Mouse (Mus musculus): Measurements from ENCODE around the gene Fkbp4.
"Not testable (repeated sequence)": the region's sequence is repeated elsewhere in the genome, so short reads cannot be mapped to it uniquely, and the experiment has no call there.

Fkbp4 gene

DNA sequence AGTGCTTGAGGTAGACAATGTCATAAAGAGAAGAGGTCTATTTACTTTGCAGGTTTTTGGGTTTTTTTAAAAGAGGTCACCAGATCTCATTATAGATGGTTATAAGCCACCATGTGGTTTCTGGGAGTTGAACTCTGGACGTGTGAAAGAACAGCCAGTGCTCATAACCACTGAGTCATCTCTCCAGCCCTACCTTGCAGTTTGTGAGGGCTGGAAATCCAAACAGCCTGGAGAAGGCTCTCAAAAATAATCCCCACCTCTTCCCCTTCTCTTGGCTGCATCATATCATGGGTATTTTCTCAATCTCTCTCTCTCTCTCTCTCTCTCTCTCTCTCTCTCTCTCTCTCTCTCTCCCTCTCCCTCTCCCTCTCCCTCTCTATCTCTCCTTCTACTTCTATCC lies 47.8 kb downstream of the Fkbp4 start:
- no peak for DNase-seq

DNA sequence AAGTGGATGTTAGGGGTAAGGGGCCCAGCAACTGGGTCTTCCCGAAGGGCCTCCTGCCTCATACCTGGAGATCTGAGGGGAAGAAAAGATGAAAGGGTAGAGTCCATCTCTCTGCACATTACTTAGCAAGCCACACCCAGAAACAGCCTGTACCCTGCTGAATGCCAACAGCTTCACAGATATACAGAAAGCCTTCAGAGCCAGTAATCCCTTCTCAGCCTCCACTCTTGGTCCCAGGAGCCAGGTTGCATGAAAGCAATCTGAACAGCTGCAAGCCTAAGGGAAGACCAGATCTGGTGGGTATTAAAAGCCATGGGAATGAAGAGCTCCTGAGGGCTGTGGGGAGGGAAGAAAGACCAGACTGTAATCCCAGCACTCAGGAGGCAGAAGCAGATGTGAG lies 49.3 kb downstream of the Fkbp4 start:
- no peak for DNase-seq

DNA sequence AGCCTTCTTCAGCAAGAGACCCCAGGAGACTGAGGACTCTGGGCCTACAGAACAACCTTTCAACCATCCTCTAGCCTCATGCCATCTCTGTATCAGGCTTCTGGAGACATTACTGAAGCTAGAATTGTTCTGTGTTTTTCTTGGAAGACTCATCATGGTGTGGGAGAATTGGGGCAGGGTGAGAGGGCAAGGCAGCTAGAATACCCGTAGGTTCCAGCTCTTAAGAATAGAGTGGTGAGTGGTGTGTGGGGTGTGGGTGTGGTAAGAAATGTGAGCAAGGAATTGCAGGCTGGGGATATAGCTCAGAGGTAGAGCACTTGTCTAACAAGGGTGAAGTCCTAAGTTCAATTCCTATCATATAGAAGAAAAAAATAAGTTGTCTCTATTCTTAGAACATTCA lies 53.5 kb downstream of the Fkbp4 start:
- no peak for DNase-seq

DNA sequence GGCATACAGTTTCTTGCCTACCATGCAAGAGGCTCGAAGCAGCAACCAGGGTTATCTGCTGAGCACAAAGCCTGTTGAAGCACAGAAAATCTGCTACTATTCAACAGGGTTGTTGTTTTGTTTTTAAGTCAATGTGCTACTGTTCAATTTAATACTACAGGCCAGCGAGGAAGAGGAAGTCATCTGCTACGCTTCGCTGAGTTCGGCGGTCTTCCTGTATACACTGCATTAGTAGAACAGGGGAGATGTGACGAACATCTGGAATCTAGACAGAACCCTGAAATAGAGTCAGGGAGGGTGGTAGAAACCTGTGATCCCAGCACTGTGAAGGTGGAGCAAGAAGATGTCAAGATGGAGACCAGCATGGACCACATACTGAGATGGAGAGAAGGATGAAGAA lies 54.7 kb downstream of the Fkbp4 start:
- DNase-seq = no peak

DNA sequence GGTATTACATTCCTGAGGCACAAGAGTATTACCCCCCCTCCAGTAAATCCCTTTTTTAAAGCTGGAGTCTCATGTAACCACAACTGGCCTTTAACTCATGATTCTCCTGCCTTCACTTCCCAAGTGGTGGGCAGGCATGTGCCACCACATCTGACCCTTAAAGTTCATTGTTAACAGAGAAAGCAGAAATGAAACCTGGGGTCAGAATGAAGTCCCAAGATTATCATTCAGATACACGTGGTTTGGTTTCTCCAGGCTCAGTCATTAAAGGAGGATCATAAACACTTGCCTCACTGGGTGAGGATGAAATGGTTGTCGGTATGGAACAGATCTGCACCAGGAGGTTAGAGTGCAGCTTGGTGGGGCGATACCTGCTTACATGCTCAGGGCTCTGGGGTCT lies 57.2 kb downstream of the Fkbp4 start:
- DNase-seq = no peak

DNA sequence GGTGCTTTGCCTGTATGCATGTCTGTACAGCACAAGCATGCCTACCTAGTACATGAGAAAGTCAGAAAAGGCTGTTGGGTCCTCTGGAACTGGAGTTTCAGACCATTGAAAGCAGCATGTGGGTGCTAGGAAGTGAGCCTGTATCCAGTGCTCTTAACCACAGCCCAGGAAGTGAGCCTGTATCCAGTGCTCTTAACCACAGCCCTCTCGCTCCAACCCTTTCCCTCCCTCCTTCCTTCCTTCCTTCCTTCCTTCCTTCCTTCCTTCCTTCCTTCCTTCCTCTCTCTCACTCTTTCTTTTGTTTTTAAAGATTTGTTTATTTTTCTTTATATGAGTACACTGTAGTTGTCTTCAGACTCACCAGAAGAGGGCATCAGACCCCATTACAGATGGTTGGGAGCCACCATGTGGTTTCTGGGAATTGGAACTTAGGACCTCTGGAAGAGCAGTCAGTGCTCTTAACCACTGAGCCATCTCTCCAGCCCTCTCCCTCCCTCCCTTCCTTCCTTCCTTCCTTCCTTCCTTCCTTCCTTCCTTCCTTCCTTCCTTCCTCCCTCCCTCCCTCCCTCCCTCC lies 57.8 kb downstream of the Fkbp4 start:
- not testable (repeated sequence) for DNase-seq

All from right cerebral cortex, postnatal 4 days (tissue).